Mouse (Mus musculus) kidney, postnatal 10 days (tissue): ENCODE measurements around the gene Vps54.
A peak's percentile ranks its signal among the peaks of the same experiment; 100 is the strongest.
"Not testable (repeated sequence)": the region's sequence is repeated elsewhere in the genome, so short reads cannot be mapped to it uniquely, and the experiment has no call there.

Experiments
- DNase-seq: peaks from one replicate; pipeline ENCODE4 v3.0.0; 2021; ENCODE audit warnings: mixed read lengths

Gene Vps54

GRCm38 (mm10) chr11:21247203-21247865 is 8.3 kb downstream of the Vps54 start:
- no peak for DNase-seq

- DNase-seq: no peak
Observed at GRCm38 (mm10) chr11:21247940-21248339, 8.9 kb downstream of the Vps54 start.

- DNase-seq: no peak
Observed at GRCm38 (mm10) chr11:21250366-21250765, 11.3 kb downstream of the Vps54 start.

GRCm38 (mm10) chr11:21258611-21259010 is 19.5 kb downstream of the Vps54 start:
- not testable (repeated sequence) for DNase-seq

- DNase-seq: no peak
Observed at GRCm38 (mm10) chr11:21265423-21265822, 26.3 kb downstream of the Vps54 start.

- DNase-seq: no peak
Observed at GRCm38 (mm10) chr11:21276151-21276550, 37.1 kb downstream of the Vps54 start.

GRCm38 (mm10) chr11:21286391-21286790 is 47.3 kb downstream of the Vps54 start:
- no peak for DNase-seq

GRCm38 (mm10) chr11:21288153-21288552 is 49.1 kb downstream of the Vps54 start:
- DNase-seq: not testable (repeated sequence)

- no peak for DNase-seq
Observed at GRCm38 (mm10) chr11:21295486-21295885, 56.4 kb downstream of the Vps54 start.

- no peak for DNase-seq
Observed at GRCm38 (mm10) chr11:21303619-21304018, 64.5 kb downstream of the Vps54 start.

GRCm38 (mm10) chr11:21307078-21307668 is 68.1 kb downstream of the Vps54 start:
- DNase-seq: no peak

GRCm38 (mm10) chr11:21308119-21308518 is 69.0 kb downstream of the Vps54 start:
- peak; percentile 46 for DNase-seq

- DNase-seq: no peak
Observed at GRCm38 (mm10) chr11:21309516-21309915, 70.4 kb downstream of the Vps54 start.

GRCm38 (mm10) chr11:21313922-21314657 is 75.0 kb downstream of the Vps54 start:
- DNase-seq: no peak

- DNase-seq: no peak
Observed at GRCm38 (mm10) chr11:21321577-21321976, 82.5 kb downstream of the Vps54 start.

- no peak for DNase-seq
Observed at GRCm38 (mm10) chr11:21322349-21322748, 83.3 kb downstream of the Vps54 start.

- DNase-seq: peak; percentile 12
Observed at GRCm38 (mm10) chr11:21325781-21326180, 86.7 kb downstream of the Vps54 start.

- peak; percentile 20 for DNase-seq
Observed at GRCm38 (mm10) chr11:21326770-21327169, 87.7 kb downstream of the Vps54 start.

- no peak for DNase-seq
Observed at GRCm38 (mm10) chr11:21327486-21327885, 88.4 kb downstream of the Vps54 start.

GRCm38 (mm10) chr11:21328141-21328540 is 89.1 kb downstream of the Vps54 start:
- no peak for DNase-seq

- no peak for DNase-seq
Observed at GRCm38 (mm10) chr11:21332639-21333295, 93.7 kb downstream of the Vps54 start.

- DNase-seq: no peak
Observed at GRCm38 (mm10) chr11:21337855-21338254, 98.8 kb downstream of the Vps54 start.

- DNase-seq: no peak
Observed at GRCm38 (mm10) chr11:21339088-21339487, 100.0 kb downstream of the Vps54 start.
